Mouse (Mus musculus) neural tube, embryonic 13.5 days (tissue): ENCODE data around the gene Retnlg. TPM values are rescaled to one million over a fixed set of nuclear protein-coding genes. Genes with fewer than 3 reads are reported as not detected.

Source experiments
- ATAC-seq: fragments of 200-750 bp; cut with Nextera tagmentation; 2 replicates; pipeline ENCODE4 v1.8.0; 2017; ENCODE audit warnings: low read depth, mild to moderate bottlenecking, moderate TSS enrichment, moderate library complexity
- H3K27ac ChIP-seq: fragments of 300-500 bp; sonication (generic); replicated peaks from 2 replicates; pipeline ENCODE4 v1.5.1; 2015; ENCODE audit warnings: moderate library complexity, mild to moderate bottlenecking, inconsistent platforms
- H3K27me3 ChIP-seq: fragments of 300-500 bp; sonication (generic); 2 replicates; pipeline ENCODE4 v1.6.1; 2015; ENCODE audit warnings: mild to moderate bottlenecking, inconsistent platforms
- H3K36me3 ChIP-seq: fragments of 300-500 bp; sonication (generic); 2 replicates; pipeline ENCODE4 v1.6.1; 2015; ENCODE audit warnings: mild to moderate bottlenecking, inconsistent platforms
- H3K4me1 ChIP-seq: fragments of 300-500 bp; sonication (generic); replicated peaks from 2 replicates; pipeline ENCODE4 v1.6.1; 2015; ENCODE audit warnings: inconsistent platforms
- H3K4me2 ChIP-seq: fragments of 300-500 bp; sonication (generic); 2 replicates; pipeline ENCODE4 v1.6.1; 2015; ENCODE audit warnings: inconsistent platforms, mild to moderate bottlenecking, moderate library complexity
- H3K4me3 ChIP-seq: fragments of 300-500 bp; sonication (generic); 2 replicates; pipeline ENCODE4 v1.5.1; 2015; ENCODE audit warnings: mild to moderate bottlenecking, inconsistent platforms
- H3K9ac ChIP-seq: fragments of 300-500 bp; sonication (generic); 2 replicates; pipeline ENCODE4 v1.6.1; 2015; ENCODE audit warnings: moderate library complexity, mild to moderate bottlenecking, inconsistent platforms
- H3K9me3 ChIP-seq: fragments of 300-500 bp; sonication (generic); 2 replicates; pipeline ENCODE4 v1.6.1; 2016; ENCODE audit warnings: inconsistent platforms
- WGBS: fragments of 180-500 bp; shearing (Covaris S2); methylation state at CpG from one replicate; pipeline ENCODE4 v1.1.7; 2015; 5-methylcytosine and 5-hydroxymethylcytosine counted together
- polyA plus RNA-seq: library from polyadenylated mRNA; unstranded; fragments of >200 nt; fragmentation: Nextera tagmentation; extraction: Ambion mirVana; gene quantifications from 2 replicates; pipeline ENCODE4 v1.2.1, GENCODE M21; 2015

Gene Retnlg
- polyA plus RNA-seq, 1 experiment from 2014 or later, result 0.47 TPM

- no peak overlapping the region for H3K4me2 ChIP-seq
- no peaks in the 10 kb centered on the region for H3K4me1 ChIP-seq
- ATAC-seq, result no peak
- no peak overlapping the region for H3K27ac ChIP-seq
- H3K9ac ChIP-seq, result no peak overlapping the region
- whole genome bisulfite sequencing, result 42% methylated on average over 2 of the region's 2 CpGs
- H3K4me3 ChIP-seq, result no peak overlapping the region
- H3K9me3 ChIP-seq, result 0 out of 2 replicates have a peak, but pooled peaks cover 5% of the 10 kb centered on the region
- H3K36me3 ChIP-seq, result no peaks in the 10 kb centered on the region
- H3K27me3 ChIP-seq, result no peaks in the 10 kb centered on the region
Measured at GRCm38 (mm10) chr16:48890733-48891132, 18.3 kb downstream of the Retnlg start.

- H3K4me2 ChIP-seq, result no peak overlapping the region
- no peaks in the 10 kb centered on the region for H3K9me3 ChIP-seq
Measured at GRCm38 (mm10) chr16:48899868-48900267, 27.4 kb downstream of the Retnlg start.

GRCm38 (mm10) chr16:48911184-48911583, 38.8 kb downstream of the Retnlg start:
- ATAC-seq, result no peak

More at GRCm38 (mm10) chr16:48899868-48900267, 27.4 kb downstream of the Retnlg start:
- peak; percentile 43; the same call in 1 of the 2 replicates for ATAC-seq
- Histone ChIP-seq H3K9ac (no peak overlapping the region), H3K27me3 (no peaks in the 10 kb centered on the region), H3K36me3 (no peaks in the 10 kb centered on the region), H3K4me1 (no peaks in the 10 kb centered on the region), H3K4me3 (no peak overlapping the region), H3K27ac (no peak overlapping the region)
- WGBS, result 48% methylated on average over 1 of the region's 1 CpGs

GRCm38 (mm10) chr16:48913206-48913605, 40.8 kb downstream of the Retnlg start:
- H3K27me3 ChIP-seq, result no peaks in the 10 kb centered on the region
- 93% methylated on average over 3 of the region's 3 CpGs for WGBS

More at GRCm38 (mm10) chr16:48911184-48911583, 38.8 kb downstream of the Retnlg start:
- no peaks in the 10 kb centered on the region for H3K27me3 ChIP-seq
- no peak overlapping the region for H3K27ac ChIP-seq
- no peak overlapping the region for H3K9ac ChIP-seq
- no peaks in the 10 kb centered on the region for H3K9me3 ChIP-seq
- WGBS, result 96% methylated on average over 1 of the region's 1 CpGs
- H3K4me2 ChIP-seq, result no peak overlapping the region
- no peaks in the 10 kb centered on the region for H3K4me1 ChIP-seq
- H3K4me3 ChIP-seq, result no peak overlapping the region
- H3K36me3 ChIP-seq, result no peaks in the 10 kb centered on the region

GRCm38 (mm10) chr16:48923724-48924123, 51.3 kb downstream of the Retnlg start:
- 86% methylated on average over 1 of the region's 1 CpGs for WGBS
- H3K4me1 ChIP-seq, result no peaks in the 10 kb centered on the region
- ATAC-seq, result no peak
- H3K9ac ChIP-seq, result no peak overlapping the region
- H3K27me3 ChIP-seq, result no peaks in the 10 kb centered on the region
- H3K36me3 ChIP-seq, result peaks cover 50% of the 10 kb centered on the region
- no peak overlapping the region for H3K4me2 ChIP-seq
- no peak overlapping the region for H3K4me3 ChIP-seq
- H3K9me3 ChIP-seq, result no peaks in the 10 kb centered on the region
- no peak overlapping the region for H3K27ac ChIP-seq

More at GRCm38 (mm10) chr16:48913206-48913605, 40.8 kb downstream of the Retnlg start:
- ATAC-seq, result no peak
- no peaks in the 10 kb centered on the region for H3K36me3 ChIP-seq
- H3K4me1 ChIP-seq, result no peaks in the 10 kb centered on the region
- no peaks in the 10 kb centered on the region for H3K9me3 ChIP-seq
- no peak overlapping the region for H3K4me3 ChIP-seq
- H3K9ac ChIP-seq, result no peak overlapping the region
- no peak overlapping the region for H3K4me2 ChIP-seq
- H3K27ac ChIP-seq, result no peak overlapping the region

Other genes starting within 250 kb of the Retnlg start
- not detected in 2 replicates for gene Trat1, start 100.6 kb upstream of the Retnlg start, polyA plus RNA-seq
- gene Retnlb, start 55.8 kb upstream of the Retnlg start, polyA plus RNA-seq, result not detected in 2 replicates
- not detected in 2 replicates for gene Retnla, start 30.1 kb upstream of the Retnlg start, polyA plus RNA-seq
- 48.2 and 50.1 TPM in 2 replicates for gene Dzip3, start 121.5 kb downstream of the Retnlg start, polyA plus RNA-seq
- 6.2 and 7.3 TPM in 2 replicates for gene Cip2a, start 121.6 kb downstream of the Retnlg start, polyA plus RNA-seq
- gene Myh15, start 184.9 kb downstream of the Retnlg start, polyA plus RNA-seq, result 0.06 TPM in 2 replicates